Mouse (Mus musculus) neural tube, embryonic 13.5 days (tissue): Measurements from ENCODE around the gene Mbtd1. TPM values are rescaled to one million over a fixed set of nuclear protein-coding genes. Genes with fewer than 3 reads are reported as not detected.

Experiments
- ATAC-seq: fragments of 200-750 bp; cut with Nextera tagmentation; 2 replicates; pipeline ENCODE4 v1.8.0; 2017; ENCODE audit warnings: low read depth, mild to moderate bottlenecking, moderate TSS enrichment, moderate library complexity
- H3K27ac ChIP-seq: fragments of 300-500 bp; sonication (generic); replicated peaks from 2 replicates; pipeline ENCODE4 v1.5.1; 2015; ENCODE audit warnings: moderate library complexity, mild to moderate bottlenecking, inconsistent platforms
- H3K27me3 ChIP-seq: fragments of 300-500 bp; sonication (generic); 2 replicates; pipeline ENCODE4 v1.6.1; 2015; ENCODE audit warnings: mild to moderate bottlenecking, inconsistent platforms
- H3K36me3 ChIP-seq: fragments of 300-500 bp; sonication (generic); 2 replicates; pipeline ENCODE4 v1.6.1; 2015; ENCODE audit warnings: mild to moderate bottlenecking, inconsistent platforms
- H3K4me1 ChIP-seq: fragments of 300-500 bp; sonication (generic); replicated peaks from 2 replicates; pipeline ENCODE4 v1.6.1; 2015; ENCODE audit warnings: inconsistent platforms
- H3K4me2 ChIP-seq: fragments of 300-500 bp; sonication (generic); 2 replicates; pipeline ENCODE4 v1.6.1; 2015; ENCODE audit warnings: inconsistent platforms, mild to moderate bottlenecking, moderate library complexity
- H3K4me3 ChIP-seq: fragments of 300-500 bp; sonication (generic); 2 replicates; pipeline ENCODE4 v1.5.1; 2015; ENCODE audit warnings: mild to moderate bottlenecking, inconsistent platforms
- H3K9ac ChIP-seq: fragments of 300-500 bp; sonication (generic); 2 replicates; pipeline ENCODE4 v1.6.1; 2015; ENCODE audit warnings: moderate library complexity, mild to moderate bottlenecking, inconsistent platforms
- H3K9me3 ChIP-seq: fragments of 300-500 bp; sonication (generic); 2 replicates; pipeline ENCODE4 v1.6.1; 2016; ENCODE audit warnings: inconsistent platforms
- WGBS: fragments of 180-500 bp; shearing (Covaris S2); methylation state at CpG from one replicate; pipeline ENCODE4 v1.1.7; 2015; 5-methylcytosine and 5-hydroxymethylcytosine counted together
- polyA plus RNA-seq: library from polyadenylated mRNA; unstranded; fragments of >200 nt; fragmentation: Nextera tagmentation; extraction: Ambion mirVana; gene quantifications from 2 replicates; pipeline ENCODE4 v1.2.1, GENCODE M21; 2015

Gene Mbtd1
- polyA plus RNA-seq, 1 experiment from 2014 or later: 28.1 TPM

DNA sequence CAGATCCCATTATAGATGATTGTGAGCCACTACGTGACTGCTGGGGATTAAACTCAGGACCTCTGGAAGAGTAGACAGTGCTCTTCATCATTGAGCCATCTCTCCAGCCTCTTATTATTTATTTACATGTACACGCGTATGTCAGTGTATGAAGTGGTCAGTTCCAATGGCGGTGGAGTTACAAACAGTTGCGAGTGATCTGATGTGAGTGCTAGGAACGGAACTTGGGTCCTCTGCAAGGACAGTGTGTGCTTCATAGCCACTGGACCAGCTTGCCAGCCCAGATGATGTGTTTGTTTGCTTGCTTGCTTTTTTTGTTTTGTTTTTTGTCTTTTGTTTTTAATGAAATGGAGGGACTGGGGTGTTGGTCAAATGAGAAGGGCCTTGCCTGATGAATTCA lies 83.5 kb downstream of the Mbtd1 start:
- no peaks in the 10 kb centered on the region for H3K27me3 ChIP-seq
- H3K9ac ChIP-seq: no peak overlapping the region
- H3K4me3 ChIP-seq: no peak overlapping the region
- peaks cover 29% of the 10 kb centered on the region for H3K4me1 ChIP-seq
- peak overlapping the region; percentile 79 for H3K27ac ChIP-seq
- H3K36me3 ChIP-seq: peaks cover 20% of the 10 kb centered on the region
- ATAC-seq: no peak
- WGBS: 97% methylated on average over 6 of the region's 6 CpGs
- H3K9me3 ChIP-seq: no peaks in the 10 kb centered on the region
- H3K4me2 ChIP-seq: peak overlapping the region; percentile 50; the same call in 1 of the 2 replicates

DNA sequence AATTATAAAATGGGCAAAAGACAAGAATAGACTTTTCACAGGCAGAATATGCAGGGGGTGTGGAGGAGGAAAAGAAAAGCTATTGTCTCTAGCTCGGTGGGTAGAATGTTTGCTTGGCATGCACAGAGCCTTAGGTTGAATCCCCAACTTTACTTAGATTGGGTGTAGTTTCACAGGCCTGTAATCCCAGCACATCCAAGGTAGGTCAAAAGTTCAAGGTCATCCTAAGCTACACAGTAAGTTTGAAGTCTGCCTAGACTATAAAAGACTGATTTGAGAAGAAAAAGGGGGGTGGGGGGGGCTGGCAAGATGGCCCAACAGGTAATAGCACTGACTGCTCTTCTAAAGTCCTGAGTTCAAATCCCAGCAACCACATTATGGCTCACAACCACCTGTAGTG lies 84.1 kb downstream of the Mbtd1 start:
- Histone ChIP-seq H3K9me3 (no peaks in the 10 kb centered on the region), H3K36me3 (peaks cover 14% of the 10 kb centered on the region), H3K27me3 (no peaks in the 10 kb centered on the region), H3K4me2 (no peak overlapping the region), H3K27ac (no peak overlapping the region), H3K4me1 (peaks cover 29% of the 10 kb centered on the region), H3K9ac (no peak overlapping the region), H3K4me3 (no peak overlapping the region)
- 73% methylated on average over 1 of the region's 1 CpGs for WGBS
- ATAC-seq: no peak

DNA sequence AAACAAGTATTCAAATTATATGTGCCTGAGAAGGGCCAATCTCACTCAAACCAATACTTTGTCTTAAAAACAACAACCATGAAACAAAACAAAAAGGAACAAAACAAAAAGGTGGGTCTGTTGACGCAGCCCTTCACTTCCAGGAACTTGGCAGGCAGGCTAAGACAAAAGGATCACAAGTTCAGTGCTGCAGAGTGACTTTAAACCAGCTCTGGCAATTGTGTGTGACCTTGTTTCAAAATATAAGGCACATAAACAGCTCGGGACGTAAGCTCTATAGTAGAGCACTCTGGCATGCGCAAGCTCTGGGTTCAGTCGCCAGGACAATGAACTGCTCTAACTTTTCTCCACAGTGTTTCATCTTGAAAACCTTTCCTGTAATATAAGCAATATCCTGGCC lies 87.3 kb downstream of the Mbtd1 start:
- Histone ChIP-seq H3K27ac (no peak overlapping the region), H3K9me3 (no peaks in the 10 kb centered on the region), H3K4me2 (no peak overlapping the region), H3K4me3 (no peak overlapping the region), H3K36me3 (no peaks in the 10 kb centered on the region), H3K27me3 (no peaks in the 10 kb centered on the region), H3K4me1 (peaks cover 10% of the 10 kb centered on the region), H3K9ac (no peak overlapping the region)
- WGBS: 84% methylated on average over 5 of the region's 5 CpGs
- ATAC-seq: no peak

DNA sequence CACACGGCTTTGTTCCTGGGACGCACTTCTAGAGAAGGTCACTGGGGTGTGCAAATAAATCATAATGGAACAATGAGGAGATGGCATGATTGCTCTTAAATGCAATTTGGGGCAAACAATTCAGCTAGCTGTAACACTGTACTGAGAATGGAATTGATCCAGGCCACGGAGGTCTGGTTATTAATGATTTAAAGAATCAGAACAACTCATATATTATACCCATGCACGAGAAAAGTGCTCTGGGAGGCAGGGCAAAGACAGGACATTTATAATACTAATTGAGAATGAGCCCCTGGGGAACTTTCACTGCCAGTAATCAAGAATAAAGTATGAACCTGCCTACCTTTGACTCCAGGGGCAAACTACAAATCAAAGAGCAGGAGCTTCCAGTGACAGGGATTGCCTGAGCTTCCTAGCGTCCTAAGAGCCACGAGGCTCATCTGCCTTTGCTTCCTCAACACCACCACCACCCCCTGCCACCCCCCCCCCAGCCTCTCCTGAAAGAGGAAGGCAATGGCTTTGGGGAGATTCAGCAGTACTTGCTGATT lies 93.9 kb downstream of the Mbtd1 start:
- WGBS: 22% methylated on average over 6 of the region's 6 CpGs
- no peaks in the 10 kb centered on the region for H3K9me3 ChIP-seq
- H3K27me3 ChIP-seq: no peaks in the 10 kb centered on the region
- no peak overlapping the region for H3K27ac ChIP-seq
- peaks cover 5% of the 10 kb centered on the region; the same call in 1 of the 2 replicates for H3K4me1 ChIP-seq
- H3K36me3 ChIP-seq: no peaks in the 10 kb centered on the region
- ATAC-seq: peak; percentile 82; the same call in 1 of the 2 replicates
- no peak overlapping the region for H3K4me2 ChIP-seq
- no peak overlapping the region for H3K9ac ChIP-seq
- H3K4me3 ChIP-seq: no peak overlapping the region

DNA sequence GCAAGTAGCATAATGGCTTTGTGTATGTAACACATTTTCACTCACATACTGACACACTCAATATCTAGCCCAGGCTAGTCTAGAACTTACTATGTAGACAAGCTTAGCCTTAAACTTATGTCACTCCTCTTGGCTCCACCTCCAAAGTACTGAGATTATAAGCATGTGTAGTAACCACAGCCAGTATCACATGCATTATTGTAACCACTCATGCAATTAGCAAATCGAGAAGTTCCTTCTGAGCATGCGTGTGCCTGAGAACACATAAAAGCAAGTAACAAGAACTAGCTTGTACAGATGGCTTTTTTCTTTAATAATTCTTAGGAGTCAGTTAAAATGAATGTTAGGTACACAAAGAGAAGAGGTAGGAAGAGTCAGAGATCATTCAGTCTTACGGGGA lies 99.0 kb downstream of the Mbtd1 start:
- peaks cover 2% of the 10 kb centered on the region; the same call in 1 of the 2 replicates for H3K4me1 ChIP-seq

DNA sequence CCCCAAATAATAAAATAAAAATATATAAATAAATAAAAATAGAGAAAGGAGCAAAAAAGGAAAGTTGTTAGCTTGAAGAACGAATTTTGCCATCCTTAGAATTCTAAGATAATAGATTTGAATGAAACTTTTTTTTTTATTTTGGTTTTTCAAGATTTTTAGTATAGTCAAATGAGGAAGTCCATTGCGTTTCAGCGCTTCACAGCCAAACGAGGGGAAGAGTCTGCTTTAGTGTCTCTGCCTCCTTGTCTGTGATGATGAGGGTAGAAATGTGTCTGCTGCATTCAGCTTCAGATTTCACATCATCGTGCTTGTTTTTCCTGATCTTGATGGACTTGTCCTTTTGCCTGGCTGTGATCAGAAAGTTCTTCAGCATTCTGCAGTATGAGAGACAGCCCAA lies 99.6 kb downstream of the Mbtd1 start:
- Histone ChIP-seq H3K27ac (no peak overlapping the region), H3K4me3 (no peak overlapping the region), H3K36me3 (no peaks in the 10 kb centered on the region), H3K4me1 (no peaks in the 10 kb centered on the region), H3K9me3 (no peaks in the 10 kb centered on the region), H3K27me3 (peaks cover 7% of the 10 kb centered on the region; the same call in 1 of the 2 replicates), H3K9ac (no peak overlapping the region), H3K4me2 (no peak overlapping the region)
- 86% methylated on average over 5 of the region's 5 CpGs for WGBS
- ATAC-seq: no peak

More for the DNA sequence above, 99.0 kb downstream of the Mbtd1 start:
- Histone ChIP-seq H3K4me2 (no peak overlapping the region), H3K4me3 (no peak overlapping the region), H3K27me3 (peaks cover 6% of the 10 kb centered on the region; the same call in 1 of the 2 replicates), H3K9me3 (no peaks in the 10 kb centered on the region), H3K9ac (no peak overlapping the region), H3K36me3 (no peaks in the 10 kb centered on the region), H3K27ac (no peak overlapping the region)
- 92% methylated on average over 3 of the region's 3 CpGs for WGBS
- no peak for ATAC-seq

DNA sequence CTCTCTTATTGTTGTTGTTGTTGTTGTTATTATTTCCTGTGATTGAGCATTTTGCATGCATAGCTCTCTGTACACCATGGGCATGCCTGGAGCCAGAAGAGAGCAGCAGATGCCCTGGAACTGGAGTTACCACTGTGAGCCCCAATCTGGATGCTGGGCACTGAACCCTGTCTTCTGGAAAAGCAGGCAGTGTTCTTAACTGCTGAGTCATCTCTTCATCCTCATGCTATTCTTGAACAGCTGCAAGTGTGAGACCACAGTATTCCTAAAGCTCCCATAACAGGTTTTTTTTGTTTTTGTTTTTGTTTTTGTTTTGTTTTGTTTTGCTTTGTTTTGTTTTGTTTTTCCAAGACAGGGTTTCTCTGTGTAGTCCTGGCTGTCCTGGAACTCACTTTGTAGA lies 100.6 kb downstream of the Mbtd1 start:
- H3K36me3 ChIP-seq: no peaks in the 10 kb centered on the region

DNA sequence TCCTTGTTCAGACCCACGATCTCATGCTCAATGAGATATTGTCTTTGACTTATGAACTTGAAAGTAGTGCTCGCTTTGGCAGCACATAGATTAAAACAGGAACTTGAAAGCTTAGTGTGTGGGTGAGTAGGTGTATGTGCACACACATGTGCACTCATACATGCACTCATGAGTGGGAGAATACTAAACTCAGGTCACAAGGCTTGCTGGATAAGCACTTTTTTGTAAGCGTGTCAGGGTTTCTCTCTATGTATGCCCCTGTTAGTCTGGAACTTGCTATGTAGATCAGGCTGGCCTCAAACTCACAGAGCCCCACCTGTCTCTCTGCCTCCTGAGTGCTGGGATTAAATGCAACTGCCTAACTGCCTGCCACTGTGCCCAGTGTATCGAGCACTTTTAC lies 101.4 kb downstream of the Mbtd1 start:
- no peaks in the 10 kb centered on the region for H3K4me1 ChIP-seq
- WGBS: 86% methylated on average over 4 of the region's 4 CpGs
- ATAC-seq: no peak
- no peak overlapping the region for H3K4me2 ChIP-seq
- 0 out of 2 replicates have a peak overlapping the region, but pooled peaks have one; percentile 13 for H3K27ac ChIP-seq
- no peaks in the 10 kb centered on the region for H3K36me3 ChIP-seq
- no peak overlapping the region for H3K4me3 ChIP-seq
- no peaks in the 10 kb centered on the region for H3K9me3 ChIP-seq
- H3K27me3 ChIP-seq: peaks cover 7% of the 10 kb centered on the region; the same call in 1 of the 2 replicates
- no peak overlapping the region for H3K9ac ChIP-seq

More for the DNA sequence above, 100.6 kb downstream of the Mbtd1 start:
- ATAC-seq: no peak
- H3K4me2 ChIP-seq: no peak overlapping the region
- no peak overlapping the region for H3K27ac ChIP-seq
- H3K4me3 ChIP-seq: no peak overlapping the region
- H3K4me1 ChIP-seq: no peaks in the 10 kb centered on the region
- no peaks in the 10 kb centered on the region for H3K9me3 ChIP-seq
- H3K27me3 ChIP-seq: peaks cover 7% of the 10 kb centered on the region; the same call in 1 of the 2 replicates
- no peak overlapping the region for H3K9ac ChIP-seq

DNA sequence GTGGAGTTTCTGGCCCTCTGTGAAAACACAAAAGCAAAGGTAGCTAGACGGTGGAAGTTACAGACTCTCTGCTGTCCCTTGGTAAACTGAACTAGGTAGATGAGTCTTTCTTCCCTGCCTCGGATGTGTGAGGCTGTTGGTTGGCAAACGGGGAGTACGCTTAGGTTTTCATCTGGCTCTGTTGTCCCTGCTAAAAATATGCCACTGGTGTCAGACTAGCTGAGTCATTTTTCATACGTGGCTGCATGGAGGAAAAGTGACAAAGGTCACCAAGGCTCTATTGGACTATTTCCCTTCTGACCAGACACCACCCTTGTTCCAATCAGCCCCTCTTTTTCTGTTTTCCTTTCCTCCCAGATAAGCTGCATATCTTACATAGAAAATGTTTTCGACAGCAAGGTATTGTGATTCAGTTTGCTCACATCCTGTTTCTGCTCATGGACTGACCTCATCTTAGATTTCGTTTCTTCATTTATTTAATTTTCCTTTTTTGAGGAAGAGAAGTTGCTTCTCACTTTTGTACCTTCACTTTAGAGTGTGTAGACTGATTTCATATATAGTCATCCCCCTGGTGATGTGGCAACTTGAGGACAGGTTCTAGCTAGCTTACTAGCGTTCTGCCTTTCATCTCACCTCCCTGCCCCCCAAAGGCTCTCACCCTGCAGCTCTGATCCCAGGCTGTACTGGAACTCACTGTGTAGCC lies 102.1 kb downstream of the Mbtd1 start:
- WGBS: 76% methylated on average over 8 of the region's 8 CpGs

DNA sequence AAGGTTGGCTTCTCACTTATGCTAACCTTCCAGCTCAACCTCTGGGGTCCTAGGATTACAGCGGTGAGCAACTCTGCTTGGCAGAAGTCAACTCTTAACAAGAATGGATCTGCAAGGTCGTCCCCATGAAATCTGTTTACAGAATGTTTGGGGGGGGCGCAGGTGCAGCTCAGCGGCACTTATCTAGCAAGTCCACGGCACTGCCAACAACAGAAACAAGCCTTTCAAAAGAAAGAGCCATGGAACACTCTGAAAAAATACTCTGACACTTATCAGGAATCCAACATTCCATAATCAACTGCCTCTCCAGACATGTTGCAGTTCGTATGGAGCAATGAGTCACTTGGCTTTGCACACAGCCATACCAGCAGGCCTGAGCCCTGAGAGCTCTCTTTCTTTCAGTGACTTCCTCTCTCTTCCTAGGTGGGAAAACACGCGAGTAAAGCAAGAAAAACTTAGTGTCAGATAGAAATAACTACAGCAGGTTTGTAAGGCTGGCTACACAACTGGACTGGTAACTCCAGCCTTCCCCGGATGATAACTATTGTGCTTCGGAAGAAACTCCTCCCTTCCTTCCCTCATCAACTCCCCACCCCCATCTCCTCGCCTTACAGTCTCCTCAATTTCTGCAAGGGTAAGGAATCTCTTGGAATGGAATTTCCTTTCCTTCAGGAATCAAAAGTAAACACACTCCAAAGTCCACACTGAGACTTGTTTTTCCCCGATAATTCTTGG lies 102.8 kb downstream of the Mbtd1 start:
- WGBS: 69% methylated on average over 12 of the region's 12 CpGs
- no peaks in the 10 kb centered on the region for H3K36me3 ChIP-seq
- no peaks in the 10 kb centered on the region for H3K9me3 ChIP-seq
- no peaks in the 10 kb centered on the region for H3K4me1 ChIP-seq
- H3K4me3 ChIP-seq: no peak overlapping the region
- H3K27me3 ChIP-seq: peaks cover 7% of the 10 kb centered on the region; the same call in 1 of the 2 replicates
- H3K27ac ChIP-seq: peak overlapping the region; percentile 38; the same call in 1 of the 2 replicates
- no peak overlapping the region for H3K9ac ChIP-seq
- no peak for ATAC-seq
- no peak overlapping the region for H3K4me2 ChIP-seq

More for the DNA sequence above, 102.1 kb downstream of the Mbtd1 start:
- Histone ChIP-seq H3K4me3 (no peak overlapping the region), H3K9ac (no peak overlapping the region), H3K36me3 (no peaks in the 10 kb centered on the region), H3K4me1 (no peaks in the 10 kb centered on the region), H3K27ac (peak overlapping the region; percentile 38; the same call in 1 of the 2 replicates), H3K9me3 (no peaks in the 10 kb centered on the region), H3K4me2 (no peak overlapping the region), H3K27me3 (peaks cover 7% of the 10 kb centered on the region; the same call in 1 of the 2 replicates)
- ATAC-seq: no peak

DNA sequence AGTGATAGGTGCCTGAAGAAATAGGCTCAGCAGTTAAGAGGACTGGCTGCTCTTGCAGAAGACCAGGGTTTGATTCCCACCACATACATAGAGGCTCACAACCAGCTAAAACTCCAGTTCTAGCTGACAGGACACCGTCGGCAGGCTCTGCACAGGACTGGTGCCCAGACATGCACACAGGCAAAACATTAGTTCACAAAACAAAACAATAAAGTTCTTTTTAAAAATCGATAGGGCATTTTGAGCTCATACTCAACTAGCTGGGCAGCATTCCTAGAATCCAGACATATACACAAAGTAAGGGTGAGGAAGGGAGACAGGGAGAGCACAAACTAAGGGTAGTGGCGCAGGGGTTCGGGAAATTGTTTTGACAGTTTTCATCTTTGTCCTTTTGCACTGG lies 108.9 kb downstream of the Mbtd1 start:
- ATAC-seq: no peak
- peaks cover 2% of the 10 kb centered on the region; the same call in 1 of the 2 replicates for H3K27me3 ChIP-seq
- H3K9ac ChIP-seq: peak overlapping the region; percentile 78
- peak overlapping the region; percentile 83 for H3K4me2 ChIP-seq
- H3K9me3 ChIP-seq: no peaks in the 10 kb centered on the region
- H3K4me1 ChIP-seq: peaks cover 39% of the 10 kb centered on the region
- 73% methylated on average over 5 of the region's 5 CpGs for WGBS
- peak overlapping the region; percentile 69 for H3K4me3 ChIP-seq
- H3K36me3 ChIP-seq: no peaks in the 10 kb centered on the region
- H3K27ac ChIP-seq: peak overlapping the region; percentile 95

DNA sequence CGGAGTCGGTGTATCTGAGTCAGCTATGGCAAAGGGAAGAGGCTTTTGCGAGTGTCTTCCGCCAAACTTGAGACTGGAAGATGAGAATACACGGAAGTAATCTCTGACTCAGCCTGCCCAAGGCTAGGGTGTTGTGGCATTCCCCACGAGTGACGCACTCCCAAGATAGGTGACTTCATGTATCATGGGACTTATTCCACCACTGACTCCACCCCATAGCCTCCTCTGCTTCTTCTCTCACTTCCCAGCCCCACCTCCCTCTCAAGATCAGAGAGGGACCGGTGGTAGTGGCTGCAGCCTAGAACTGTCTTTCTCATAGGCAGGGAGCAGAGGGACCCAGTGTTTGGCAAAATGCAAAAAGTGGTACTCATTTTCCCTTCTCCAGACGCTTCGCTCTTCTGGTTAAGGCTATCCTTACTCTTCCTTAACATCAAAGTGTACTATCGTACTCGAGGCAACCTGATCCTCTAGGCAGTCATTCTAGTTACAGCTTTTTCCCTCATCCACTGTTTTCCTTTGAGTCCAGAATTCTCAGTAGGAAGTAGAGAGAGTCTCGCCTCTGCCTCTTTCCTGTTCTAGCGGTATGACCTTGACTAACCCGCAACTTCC lies 109.6 kb downstream of the Mbtd1 start:
- Histone ChIP-seq H3K9me3 (no peaks in the 10 kb centered on the region), H3K4me1 (peaks cover 42% of the 10 kb centered on the region), H3K27me3 (no peaks in the 10 kb centered on the region; the same call in 1 of the 2 replicates), H3K9ac (peak overlapping the region; percentile 78), H3K4me2 (peak overlapping the region; percentile 83), H3K27ac (peak overlapping the region; percentile 95), H3K4me3 (peak overlapping the region; percentile 69), H3K36me3 (no peaks in the 10 kb centered on the region)
- ATAC-seq: peak; percentile 57
- WGBS: 10% methylated on average over 15 of the region's 15 CpGs
